Mouse (Mus musculus) mouse embryonic stem cell (cell line): ENCODE measurements around the gene Vwce.

Experiments
- in situ Hi-C, 2 experiments: fragments of 300-500 bp; cut with MboI; formaldehyde crosslinking; loops; 1 replicate in 1 of 2; 3 replicates in 1 of 2; pipeline ENCODE4 v1.14.3; 2019 to 2020; ENCODE audit warnings: low sequenced_read_pairs in 2 of 2, low pct_unique_long_range_greater_than_20kb in 1 of 2, mixed read lengths in 1 of 2; ENCODE audit not compliant: unreplicated experiment in 1 of 2

Gene Vwce

DNA sequence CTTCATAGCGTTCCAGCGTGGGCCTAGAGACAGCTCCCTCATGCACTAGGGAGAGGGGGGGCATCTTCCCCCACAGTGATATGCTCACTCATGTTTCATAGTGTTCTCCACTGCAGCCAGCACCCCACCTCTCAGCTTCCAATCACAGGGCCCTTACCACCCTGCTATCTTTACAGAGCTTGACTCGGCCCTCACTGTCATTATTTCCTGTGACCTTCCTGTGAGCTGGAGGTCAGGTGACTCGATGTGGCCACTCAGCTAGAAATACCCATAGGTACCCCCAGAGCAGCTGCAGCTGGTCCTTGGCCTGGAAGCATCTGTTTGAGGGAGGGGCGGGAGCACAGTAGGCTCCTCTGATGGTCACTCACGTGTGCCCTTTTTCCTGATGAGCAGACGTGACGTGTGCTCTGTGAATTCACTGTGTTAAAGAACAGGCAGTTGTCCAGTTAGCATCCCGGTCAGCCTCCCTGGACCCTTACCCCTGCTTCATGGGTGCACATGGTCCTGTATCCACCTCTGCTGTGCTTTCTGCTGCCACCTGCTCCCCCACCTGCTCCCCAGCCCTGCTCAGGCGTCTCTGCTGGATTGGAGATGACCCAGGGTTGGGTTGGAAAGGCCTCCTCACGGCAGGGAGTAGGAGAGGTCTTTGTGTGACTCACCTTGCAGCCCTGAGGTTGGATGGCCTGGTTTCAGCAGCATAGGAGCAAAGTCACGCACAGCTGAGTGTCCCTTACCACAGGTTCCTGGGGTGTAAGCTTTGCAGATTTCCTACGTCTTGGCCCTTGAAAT is 73.3 kb downstream of the Vwce start:
- in situ Hi-C loops, result no loop called here

DNA sequence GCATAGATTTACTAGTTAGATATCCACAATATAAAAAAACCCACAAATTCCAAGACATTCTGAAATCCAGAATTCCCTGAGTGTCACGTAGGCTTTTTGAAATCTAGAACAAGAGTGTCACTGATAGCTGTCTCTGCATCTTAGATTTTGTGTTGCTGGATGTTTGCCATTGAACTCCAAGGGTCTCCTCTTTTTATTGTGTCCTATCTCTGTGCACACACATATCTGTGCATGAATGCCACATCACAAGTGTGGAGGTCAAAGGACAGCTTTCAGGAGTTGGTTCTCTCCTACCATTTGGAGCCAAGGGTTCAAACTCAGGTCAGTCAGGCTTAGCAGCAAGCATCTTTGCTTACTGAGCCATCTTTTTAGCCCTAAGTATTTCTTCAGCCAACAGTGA is 73.9 kb downstream of the Vwce start:
- in situ Hi-C loops, result no loop called here

DNA sequence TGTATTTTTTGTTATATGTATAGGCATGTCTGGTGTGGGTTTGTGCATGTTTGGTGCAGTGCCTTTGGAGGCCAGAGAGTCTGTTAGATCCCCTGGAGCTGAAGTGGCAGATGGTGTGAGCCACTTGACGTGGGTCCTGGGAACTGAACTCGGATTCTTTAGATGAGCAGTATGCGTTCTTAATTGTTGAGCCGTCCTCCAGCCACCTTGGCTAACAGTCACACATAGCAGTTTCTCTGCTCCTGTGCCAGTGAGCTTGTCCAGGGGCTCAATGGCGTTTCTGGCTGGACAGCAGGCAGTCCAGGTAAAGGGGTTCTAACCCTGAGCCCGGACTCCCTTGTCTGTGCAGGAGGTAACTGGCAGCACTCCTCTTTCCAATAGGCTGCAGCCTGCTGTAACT is 74.9 kb downstream of the Vwce start:
- in situ Hi-C loops, result no loop called here

DNA sequence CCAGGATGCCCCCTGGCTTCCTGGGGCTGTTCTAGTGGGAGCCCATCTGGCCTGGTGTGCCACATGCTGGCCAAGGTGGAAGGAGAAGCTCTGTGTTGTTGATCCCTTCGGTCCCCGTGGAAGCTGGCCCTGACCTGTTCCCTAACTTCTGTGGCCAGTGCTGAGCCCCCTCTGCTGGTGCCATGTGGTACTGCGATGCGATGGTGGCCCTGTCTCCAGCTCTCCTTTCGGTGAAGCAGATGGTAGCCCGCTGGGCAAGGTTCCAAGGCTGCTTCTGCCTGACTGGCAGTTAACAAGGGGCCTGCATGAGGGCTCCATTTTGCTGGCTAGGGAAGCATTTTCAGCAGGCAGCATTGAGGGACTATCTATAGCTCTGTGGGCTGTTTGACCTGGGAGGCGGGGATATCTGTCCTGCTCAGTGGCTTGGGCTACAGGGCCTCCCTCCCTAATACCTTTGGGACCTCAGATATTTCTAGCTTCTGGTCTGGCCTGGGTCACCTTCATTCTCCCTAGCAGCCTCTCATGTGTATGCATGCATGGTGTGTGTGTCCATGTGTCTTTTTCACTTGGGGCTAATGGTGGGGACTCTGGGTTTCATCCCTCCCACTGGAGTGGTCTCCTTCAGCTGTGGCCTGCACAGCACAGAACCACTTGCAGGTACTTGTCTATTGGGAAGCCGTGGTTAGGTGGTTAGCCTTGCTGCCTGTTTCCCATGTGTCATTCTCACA is 75.5 kb downstream of the Vwce start:
- in situ Hi-C loops, result loop anchor here in 1 of 2 experiments (10.0 kb wide), 1 partner anchor 245 kb away; no protein-coding TSS in a partner anchor

DNA sequence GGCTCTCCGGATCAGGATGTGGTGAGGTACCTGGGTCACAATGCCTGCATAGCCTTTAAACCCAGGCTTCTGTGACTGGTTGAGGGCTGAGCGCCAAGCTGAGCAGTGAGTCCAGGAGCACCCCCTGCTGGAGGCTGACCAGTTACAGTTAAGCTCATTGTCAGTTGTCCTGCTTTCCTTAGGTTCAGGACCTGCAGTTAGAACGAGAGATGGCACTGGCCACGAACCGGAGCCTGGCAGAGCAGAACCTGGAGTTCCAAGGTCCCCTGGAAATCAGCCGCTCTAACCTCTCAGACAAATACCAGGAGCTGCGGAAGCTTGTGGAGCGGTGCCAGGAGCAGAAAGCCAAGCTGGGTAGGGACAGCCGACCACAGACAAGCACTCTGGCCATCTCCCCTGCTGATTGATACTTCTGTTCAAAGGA is 76.1 kb downstream of the Vwce start:
- in situ Hi-C loops, result loop anchor here in 1 of 2 experiments (10.0 kb wide), 1 partner anchor 245 kb away; no protein-coding TSS in a partner anchor

DNA sequence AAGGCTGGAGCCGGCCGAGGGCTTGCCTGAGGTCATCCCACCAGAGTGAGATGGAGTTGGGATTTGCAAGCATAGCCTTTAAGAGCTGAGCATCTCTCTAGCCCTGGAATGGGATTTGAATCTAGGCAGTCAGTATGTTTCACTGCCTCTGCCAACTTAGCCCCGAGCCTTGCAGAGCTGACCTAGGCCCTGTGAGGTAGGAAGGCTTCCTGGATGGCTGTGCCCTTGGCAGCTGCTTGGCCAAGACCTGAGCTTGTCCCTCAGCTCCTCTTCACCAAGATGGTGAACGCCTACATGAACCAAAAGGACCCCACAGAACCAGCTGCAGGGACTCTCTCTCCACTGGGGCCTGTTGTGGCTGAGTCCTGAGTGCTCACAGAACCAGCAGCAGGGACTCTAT is 76.7 kb downstream of the Vwce start:
- in situ Hi-C loops, result loop anchor here in 1 of 2 experiments (10.0 kb wide), 1 partner anchor 244 kb away; no protein-coding TSS in a partner anchor

DNA sequence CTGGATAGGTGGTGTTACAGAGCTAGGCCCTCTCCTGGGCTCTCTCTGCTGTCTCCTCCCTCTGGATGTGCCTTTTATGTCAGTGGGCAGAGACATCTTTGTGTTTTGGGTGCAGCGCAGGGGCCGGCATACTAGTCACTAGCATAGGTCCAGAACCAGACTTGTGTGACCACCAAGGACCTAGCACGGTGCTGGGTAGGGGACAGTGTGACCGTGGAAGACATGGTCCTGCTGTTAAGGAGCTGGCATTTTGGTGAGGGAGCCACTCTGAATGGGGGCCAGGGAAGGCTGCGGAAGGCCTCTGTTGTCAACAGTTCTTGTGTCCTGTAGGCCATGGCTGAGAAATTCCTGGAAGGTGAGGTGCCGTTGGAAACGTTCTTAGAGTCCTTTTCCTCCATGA is 78.2 kb downstream of the Vwce start:
- in situ Hi-C loops, result loop anchor here in 1 of 2 experiments (10.0 kb wide), 1 partner anchor 243 kb away; no protein-coding TSS in a partner anchor

DNA sequence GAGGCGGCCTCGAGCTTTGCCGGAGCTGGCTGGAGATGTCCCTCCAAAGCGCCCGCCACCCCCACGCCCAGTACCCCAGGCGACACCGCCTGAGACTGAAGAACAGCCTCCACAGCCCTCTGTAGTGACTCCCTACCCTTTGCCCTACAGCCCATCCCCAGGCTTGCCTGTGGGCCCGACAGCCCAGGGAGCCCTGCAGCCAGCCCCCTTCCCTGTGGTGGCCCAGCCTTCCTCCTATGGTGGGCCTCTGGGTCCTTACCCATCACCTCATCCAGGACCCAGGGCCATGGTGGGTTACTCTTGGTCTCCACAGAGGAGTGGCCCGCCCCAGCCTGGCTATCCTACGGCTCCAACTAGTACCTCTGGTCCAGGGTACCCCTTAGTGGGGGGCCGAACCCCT is 78.6 kb downstream of the Vwce start:
- in situ Hi-C loops, result loop anchor here in 1 of 2 experiments (10.0 kb wide), 1 partner anchor 242 kb away; no protein-coding TSS in a partner anchor

DNA sequence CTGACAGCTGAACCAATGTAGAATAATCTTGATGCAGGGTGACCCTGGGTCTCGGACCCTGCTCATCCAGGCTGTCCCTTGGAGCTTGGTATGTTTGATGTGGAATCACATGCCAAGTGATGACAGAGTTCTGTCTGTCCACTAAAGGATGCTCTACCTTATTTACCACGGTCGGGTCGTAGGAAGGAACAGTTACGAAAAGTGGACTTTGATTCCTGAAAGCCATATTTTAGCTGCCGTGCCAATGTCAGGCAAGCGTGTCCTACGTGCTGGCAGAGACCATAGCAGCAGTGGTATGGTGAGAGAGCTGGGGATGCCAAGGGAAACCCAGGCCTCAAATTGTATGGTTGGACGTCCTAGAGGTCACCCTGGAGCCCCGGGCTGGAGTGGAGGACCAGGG is 79.5 kb downstream of the Vwce start:
- in situ Hi-C loops, result loop anchor here in 1 of 2 experiments (10.0 kb wide), 1 partner anchor 241 kb away; no protein-coding TSS in a partner anchor

DNA sequence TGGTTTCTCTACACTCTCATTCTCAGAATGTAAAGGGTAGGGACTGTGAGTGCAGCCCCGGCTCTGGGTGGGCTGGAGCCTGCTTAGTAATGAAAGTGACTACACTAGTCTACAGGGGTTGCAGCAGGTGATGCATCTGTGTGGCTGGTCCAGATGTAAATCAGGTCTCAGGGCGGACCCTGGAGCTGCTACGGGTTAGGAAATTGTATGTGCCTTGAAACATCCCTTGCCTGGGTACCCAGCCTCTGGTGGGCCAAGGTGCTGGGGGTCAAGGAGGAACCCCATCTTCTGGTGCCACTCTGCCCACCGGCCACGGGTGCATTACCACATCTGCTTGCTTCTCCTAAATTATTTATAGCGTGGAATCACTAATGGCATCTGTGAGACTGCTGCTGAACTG is 80.2 kb downstream of the Vwce start:
- in situ Hi-C loops, result loop anchor here in 1 of 2 experiments (10.0 kb wide), 1 partner anchor 241 kb away; no protein-coding TSS in a partner anchor

DNA sequence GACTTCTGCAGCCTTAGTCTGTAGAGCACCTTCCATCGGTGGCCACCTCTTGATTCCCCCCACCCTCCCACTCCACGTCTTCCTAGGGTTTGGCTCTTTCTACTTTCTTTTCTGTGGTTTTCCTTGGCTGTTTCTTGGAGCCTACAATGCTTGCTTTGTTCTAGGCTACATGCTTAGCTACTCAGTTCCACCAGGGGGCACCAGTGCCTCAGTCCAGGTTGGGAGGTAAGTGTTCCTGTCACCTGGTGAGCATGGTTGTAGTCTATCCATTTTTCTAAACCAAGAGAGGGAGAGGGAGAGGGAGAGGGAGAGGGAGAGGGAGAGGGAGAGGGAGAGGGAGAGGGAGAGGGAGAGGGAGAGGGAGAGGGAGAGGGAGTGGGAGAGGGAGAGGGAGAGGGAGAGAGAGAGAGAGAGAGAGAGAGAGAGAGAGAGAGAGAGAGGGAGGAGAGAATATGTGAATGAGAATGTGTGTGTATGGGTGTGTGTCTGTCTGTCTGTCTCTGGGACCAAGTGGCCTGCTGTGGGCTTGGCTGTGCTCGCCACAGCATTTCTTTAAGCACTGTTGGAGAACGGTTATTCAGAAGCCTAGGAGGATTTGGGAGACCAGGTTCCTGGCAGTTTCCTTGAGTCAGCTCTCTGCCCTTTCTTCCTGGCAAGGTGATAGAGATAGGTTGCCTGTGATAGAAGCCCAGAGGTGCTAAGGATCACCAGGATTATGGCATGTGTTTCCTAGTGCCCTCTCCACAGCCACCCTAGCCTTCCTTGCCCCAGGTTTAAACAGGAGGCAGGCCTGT is 80.9 kb downstream of the Vwce start:
- in situ Hi-C loops, result loop anchor here in 1 of 2 experiments (10.0 kb wide), 1 partner anchor 240 kb away; no protein-coding TSS in a partner anchor

DNA sequence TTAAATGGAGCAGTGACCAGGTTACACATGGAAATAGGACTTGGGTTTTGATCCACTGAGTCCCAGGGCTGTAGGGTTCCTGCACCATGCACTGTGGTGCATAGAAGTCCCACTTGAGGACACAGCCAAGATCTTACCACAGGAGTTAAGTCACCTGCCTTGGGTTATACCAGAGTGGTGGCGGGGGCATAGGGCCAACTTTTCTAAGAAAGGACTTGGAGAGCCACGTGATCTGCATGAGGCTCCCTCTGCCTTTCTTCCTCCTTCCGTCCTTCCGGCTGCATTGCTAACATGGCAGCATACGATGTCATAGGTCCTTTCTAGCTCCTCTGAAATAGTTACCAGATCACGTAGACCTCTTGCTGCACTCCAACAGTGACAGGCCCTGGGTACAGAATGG is 81.5 kb downstream of the Vwce start:
- in situ Hi-C loops, result loop anchor here in 1 of 2 experiments (10.0 kb wide), 1 partner anchor 239 kb away; no protein-coding TSS in a partner anchor
